Mouse (Mus musculus) testis, postnatal 14 days (tissue): Measurements from ENCODE around the gene Aph1b.

Experiments
- DNase-seq: peaks from one replicate; pipeline ENCODE4 v3.0.0; 2021; ENCODE audit warnings: low spot score

Aph1b gene

DNA sequence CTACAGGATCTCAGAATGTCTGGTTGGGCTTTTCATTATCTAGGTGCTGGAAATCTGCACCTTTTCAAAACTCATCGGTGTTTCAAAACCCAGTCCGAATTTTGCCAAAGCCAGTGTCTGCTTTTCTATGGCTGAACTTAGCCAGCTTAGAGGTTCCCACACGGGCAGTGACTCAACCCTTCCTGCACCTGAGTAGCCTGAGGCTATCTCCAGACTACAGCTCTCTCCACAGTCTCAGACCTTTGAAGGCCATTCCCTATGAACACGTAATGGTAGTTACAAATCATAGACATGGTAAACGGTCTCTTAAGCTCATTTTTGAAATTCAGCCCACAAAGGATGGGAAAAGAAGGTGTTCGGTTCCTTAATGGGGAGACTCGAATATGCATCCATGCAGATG, 55.8 kb downstream of the Aph1b start:
- no peak for DNase-seq

DNA sequence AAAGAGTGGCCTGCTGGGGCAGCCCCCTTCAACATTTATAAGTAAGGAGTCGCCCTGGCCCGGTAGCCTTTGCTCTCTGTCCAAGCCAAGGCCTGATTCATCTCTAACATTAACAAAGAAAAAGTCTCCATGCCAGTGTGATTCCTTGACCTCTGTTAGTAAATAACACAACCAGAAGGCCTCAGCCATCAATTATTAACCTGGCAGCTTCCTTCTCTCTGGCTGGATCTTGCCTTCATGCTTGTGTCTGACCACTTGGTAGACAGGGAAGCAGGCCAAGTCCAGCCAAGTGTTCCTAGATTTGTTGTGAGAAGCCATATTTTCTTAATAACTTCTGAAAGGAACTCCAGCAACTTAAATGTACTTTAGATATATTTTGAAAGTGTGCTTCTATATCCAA, 58.7 kb downstream of the Aph1b start:
- DNase-seq, result no peak

DNA sequence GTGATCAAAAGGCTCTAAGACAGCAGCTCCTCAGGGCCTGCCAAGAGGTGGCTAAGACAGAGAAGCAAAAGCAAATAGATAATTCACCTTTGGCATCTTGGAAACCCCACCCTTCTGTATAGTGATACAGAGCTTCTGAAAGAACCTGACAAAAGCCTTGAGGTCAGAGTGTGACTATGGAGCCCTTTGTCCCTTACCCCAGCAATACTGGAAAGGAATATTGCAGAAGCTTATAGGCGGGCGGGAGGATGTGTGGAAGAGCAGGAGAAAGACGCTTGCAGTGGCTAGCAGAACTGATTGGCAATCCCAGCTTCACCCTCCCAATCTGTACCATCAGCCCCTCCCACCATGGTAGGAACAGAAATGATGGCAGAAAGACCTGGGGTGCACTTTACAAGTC, 59.3 kb downstream of the Aph1b start:
- DNase-seq, result no peak

DNA sequence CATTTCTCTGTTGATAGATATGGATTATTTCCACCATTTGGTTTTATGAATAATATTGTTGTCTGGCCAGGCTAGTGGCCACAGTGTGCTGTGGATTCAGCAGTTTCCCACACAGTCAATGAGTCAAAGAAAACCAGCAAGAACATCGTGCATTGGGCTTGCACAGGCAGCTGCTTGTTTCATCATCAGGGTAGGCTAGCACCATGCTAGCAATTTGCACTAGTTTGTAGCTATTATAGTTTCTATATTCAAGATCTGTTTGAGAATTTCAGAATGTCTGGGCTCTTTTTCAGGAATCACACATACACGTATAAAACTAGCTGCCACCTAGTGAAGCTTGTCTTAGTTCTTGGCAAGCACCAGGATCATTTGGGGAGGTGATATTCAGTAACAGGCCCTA, 60.2 kb downstream of the Aph1b start:
- DNase-seq, result no peak

DNA sequence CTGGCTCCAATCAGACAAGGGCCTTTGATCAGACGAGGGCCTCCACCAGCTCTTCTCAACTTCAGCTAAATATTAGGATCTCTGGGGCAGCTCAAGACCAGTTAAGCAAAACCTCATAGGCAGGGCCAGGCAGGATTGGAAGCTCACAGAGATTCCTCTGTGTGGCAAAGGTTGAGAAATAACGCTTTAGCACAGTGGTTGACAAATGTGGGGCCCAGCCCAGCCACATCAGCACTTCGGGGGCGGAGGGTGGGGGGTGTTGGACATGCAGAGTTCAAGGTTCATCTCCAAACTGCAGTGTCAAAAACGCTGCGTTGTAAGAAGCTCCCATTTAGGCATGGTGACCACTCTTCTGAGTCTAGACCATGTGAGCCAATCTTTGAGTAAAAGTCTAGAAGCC, 60.7 kb downstream of the Aph1b start:
- no peak for DNase-seq

DNA sequence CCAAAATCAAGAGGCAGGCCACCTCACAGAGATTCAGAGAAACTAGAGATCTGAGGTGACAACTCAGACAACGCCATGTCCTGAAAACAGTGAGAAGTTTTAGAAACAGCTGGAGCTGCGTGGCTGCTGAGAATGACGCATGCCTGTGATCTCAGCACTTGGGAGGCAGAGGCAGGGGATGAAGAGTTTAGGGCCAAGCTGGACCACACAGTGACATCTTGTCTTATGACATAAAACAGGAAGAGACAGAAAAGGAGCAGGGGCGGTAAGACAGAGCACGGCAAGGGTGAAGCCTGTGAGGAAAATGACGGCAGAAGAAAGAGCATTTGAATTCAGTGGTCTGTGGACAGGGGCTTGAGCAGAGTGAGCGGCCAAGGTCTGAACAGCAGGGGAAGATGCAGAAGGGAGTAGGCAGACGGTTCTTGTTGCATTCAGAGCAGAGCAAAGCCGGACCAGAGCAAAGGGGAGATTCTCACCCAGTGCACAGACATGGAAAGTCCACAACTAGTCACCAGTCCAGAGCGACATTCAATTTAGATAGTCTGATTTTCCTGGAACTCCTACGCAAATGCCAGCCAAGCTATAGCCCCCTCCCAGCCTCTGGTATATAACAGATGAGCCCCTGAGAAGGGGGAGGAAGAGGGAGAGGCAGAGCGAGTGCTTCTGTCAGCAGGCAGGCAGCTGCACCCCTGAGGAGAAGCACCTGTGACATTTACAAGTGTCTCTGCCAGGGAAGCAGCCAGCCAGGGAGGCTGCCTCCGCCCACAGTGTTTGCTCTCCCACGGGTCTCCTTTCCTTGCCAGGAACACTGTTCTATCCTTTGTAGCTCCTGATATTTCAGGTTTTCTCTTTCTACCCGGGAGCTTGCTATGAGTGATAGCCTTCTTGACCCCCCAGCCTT, 62.2 kb downstream of the Aph1b start:
- DNase-seq, result no peak

DNA sequence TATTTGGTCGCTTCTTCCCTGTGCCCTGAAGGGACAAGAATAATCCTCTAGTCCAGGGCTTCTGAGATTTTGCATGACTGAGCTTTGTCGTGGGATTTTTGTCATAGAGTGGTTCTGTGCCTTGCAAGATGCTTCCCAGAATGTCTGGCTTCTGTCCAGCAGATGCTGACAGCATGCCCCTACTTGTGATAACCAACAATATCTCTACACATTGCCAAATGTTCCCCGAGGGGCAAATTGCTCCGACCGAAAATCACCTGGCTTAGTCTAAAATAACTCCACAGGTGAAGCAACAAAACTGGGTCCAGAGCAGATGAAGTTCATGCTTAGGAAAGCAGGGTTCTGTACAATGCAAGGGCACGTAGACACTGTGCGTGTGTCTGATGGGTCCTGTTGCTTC, 64.0 kb downstream of the Aph1b start:
- DNase-seq, result no peak

DNA sequence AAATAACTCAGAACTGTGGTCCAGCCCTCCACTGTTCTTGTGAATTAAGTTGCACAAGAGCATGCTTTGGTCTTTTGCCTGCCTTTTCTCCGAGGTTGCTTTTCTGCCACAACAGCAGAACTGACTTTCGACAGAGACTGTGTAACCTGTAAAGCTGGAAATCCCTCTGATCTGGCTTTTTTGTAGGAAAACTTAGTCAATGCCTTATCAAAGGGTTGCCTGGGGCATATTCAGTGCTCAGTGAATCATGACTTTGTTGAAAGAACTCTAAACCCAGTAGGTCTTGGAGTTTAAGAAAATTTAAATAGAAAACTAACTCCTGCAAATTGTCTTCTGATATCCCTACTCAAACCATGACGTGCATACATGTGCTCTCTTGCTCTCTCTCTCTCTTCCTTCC, 64.7 kb downstream of the Aph1b start:
- DNase-seq, result no peak

DNA sequence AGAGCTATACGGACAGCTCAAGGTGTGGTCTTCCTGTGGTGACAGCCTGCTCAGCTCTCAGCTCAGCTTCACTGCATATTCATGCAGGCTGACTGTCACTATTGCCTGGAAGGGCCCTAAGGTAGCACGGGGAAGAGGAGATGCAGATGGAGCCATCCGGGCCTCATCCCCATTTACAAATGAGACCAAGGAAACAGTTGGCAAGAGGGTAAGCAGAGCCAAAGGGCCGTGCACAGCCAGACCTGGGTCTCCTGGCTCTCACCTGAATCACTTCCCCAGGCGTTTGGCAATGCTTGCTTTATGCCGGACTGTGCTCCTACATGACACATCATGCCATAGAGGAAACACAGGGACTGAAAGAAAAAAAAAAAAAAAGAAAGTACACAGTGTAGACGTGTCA, 68.0 kb downstream of the Aph1b start:
- DNase-seq, result no peak

DNA sequence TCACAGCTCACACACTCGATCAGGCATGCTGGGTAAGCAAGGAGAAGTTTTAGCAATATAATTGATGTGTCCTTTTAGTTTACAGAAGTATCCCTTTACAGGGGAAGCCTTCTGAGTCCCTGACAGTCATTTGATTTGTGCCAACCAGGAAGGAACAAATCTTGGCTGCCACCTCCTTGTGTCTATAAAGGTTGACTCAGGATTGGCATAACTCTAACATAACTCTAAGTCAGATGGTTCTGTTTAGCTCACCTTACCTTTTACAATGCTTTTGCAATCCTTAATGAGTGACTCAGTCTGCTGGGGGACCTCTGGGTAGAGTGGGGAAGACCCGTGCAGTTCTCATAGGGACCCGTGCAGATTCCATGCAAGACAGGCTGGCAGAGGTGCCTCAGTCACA, 69.7 kb downstream of the Aph1b start:
- no peak for DNase-seq
